Mouse (Mus musculus) heart, embryonic 16.5 days (tissue): ENCODE data around the gene 9530053A07Rik. TPM values are rescaled to one million over a fixed set of nuclear protein-coding genes. Genes with fewer than 3 reads are reported as not detected.
A peak's percentile ranks its signal among the peaks of the same experiment; 100 is the strongest.

Source experiments
- ATAC-seq: fragments of 200-750 bp; cut with Nextera tagmentation; replicated peaks from 2 replicates; pipeline ENCODE4 v1.8.0; 2017; ENCODE audit warnings: moderate number of reproducible peaks; ENCODE audit not compliant: insufficient read depth, low FRiP score; ENCODE audit errors: extremely low read depth
- H3K27ac ChIP-seq: fragments of 300-500 bp; sonication (generic); 2 replicates; pipeline ENCODE4 v1.5.1; 2014; ENCODE audit warnings: mild to moderate bottlenecking, low read length, control low read depth, moderate library complexity
- H3K27me3 ChIP-seq: fragments of 300-500 bp; sonication (generic); 2 replicates; pipeline ENCODE4 v1.6.1; 2014; ENCODE audit warnings: low read length, mixed read lengths; ENCODE audit not compliant: control insufficient read depth, insufficient read depth
- H3K36me3 ChIP-seq: fragments of 300-500 bp; sonication (generic); 2 replicates; pipeline ENCODE4 v1.6.1; 2014; ENCODE audit not compliant: control insufficient read depth, insufficient read depth
- H3K4me1 ChIP-seq: fragments of 300-500 bp; sonication (generic); 2 replicates; pipeline ENCODE4 v1.6.1; 2014; ENCODE audit warnings: low read length, mixed read lengths; ENCODE audit not compliant: control insufficient read depth, insufficient read depth
- H3K4me2 ChIP-seq: fragments of 300-500 bp; sonication (generic); 2 replicates; pipeline ENCODE4 v1.6.1; 2014; ENCODE audit warnings: low read depth, mild to moderate bottlenecking, control low read depth, low read length
- H3K4me3 ChIP-seq: fragments of 300-500 bp; sonication (generic); 2 replicates; pipeline ENCODE4 v1.5.1; 2014; ENCODE audit warnings: mild to moderate bottlenecking, control low read depth, low read length
- H3K9ac ChIP-seq: fragments of 300-500 bp; sonication (generic); 2 replicates; pipeline ENCODE4 v1.6.1; 2014; ENCODE audit warnings: low read length, control low read depth
- H3K9me3 ChIP-seq: fragments of 300-500 bp; sonication (generic); replicated peaks from 2 replicates; pipeline ENCODE4 v1.6.1; 2016; ENCODE audit warnings: low read length; ENCODE audit not compliant: control insufficient read depth
- WGBS: fragments of 180-500 bp; shearing (Covaris S2); extraction: QIAGEN DNeasy Blood & Tissue Kit; methylation state at CpG from one replicate; pipeline ENCODE4 v1.1.7; 2014; 5-methylcytosine and 5-hydroxymethylcytosine counted together
- polyA plus RNA-seq: library from polyadenylated mRNA; unstranded; fragments of >200 nt; fragmentation: Nextera tagmentation; extraction: Ambion mirVana; gene quantifications from 2 replicates; pipeline ENCODE4 v1.2.1, GENCODE M21; 2015

The 9530053A07Rik gene
- polyA plus RNA-seq, 1 experiment from 2014 or later = 0.12 TPM

DNA sequence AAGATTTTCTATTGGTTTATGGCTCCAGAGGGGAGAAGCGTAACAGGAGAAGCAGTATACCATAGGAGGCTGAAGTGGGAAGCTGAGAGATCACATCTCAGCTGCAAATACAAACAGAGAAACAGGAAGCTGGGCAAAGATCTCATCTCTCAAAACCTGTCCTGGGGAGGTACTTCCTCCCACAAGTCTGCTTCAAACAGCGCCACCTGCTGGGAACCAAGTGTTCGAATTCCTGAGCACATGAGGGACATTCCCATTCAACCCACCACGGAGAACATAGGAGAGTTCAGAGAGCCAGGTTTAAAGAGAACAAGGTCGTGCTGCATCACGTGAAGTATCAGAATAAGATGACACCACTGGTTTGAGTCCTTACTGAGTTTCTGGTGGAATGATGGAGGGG is 36.1 kb downstream of the 9530053A07Rik start:
- Histone ChIP-seq H3K4me1 (peaks cover 9% of the 10 kb centered on the region), H3K27ac (no peak overlapping the region), H3K27me3 (no peaks in the 10 kb centered on the region), H3K4me3 (no peak overlapping the region), H3K9ac (no peak overlapping the region), H3K9me3 (peaks cover 5% of the 10 kb centered on the region; the same call in 1 of the 2 replicates), H3K4me2 (no peak overlapping the region), H3K36me3 (no peaks in the 10 kb centered on the region)
- ATAC-seq = no peak
- WGBS = 76% methylated on average over 6 of the region's 6 CpGs

DNA sequence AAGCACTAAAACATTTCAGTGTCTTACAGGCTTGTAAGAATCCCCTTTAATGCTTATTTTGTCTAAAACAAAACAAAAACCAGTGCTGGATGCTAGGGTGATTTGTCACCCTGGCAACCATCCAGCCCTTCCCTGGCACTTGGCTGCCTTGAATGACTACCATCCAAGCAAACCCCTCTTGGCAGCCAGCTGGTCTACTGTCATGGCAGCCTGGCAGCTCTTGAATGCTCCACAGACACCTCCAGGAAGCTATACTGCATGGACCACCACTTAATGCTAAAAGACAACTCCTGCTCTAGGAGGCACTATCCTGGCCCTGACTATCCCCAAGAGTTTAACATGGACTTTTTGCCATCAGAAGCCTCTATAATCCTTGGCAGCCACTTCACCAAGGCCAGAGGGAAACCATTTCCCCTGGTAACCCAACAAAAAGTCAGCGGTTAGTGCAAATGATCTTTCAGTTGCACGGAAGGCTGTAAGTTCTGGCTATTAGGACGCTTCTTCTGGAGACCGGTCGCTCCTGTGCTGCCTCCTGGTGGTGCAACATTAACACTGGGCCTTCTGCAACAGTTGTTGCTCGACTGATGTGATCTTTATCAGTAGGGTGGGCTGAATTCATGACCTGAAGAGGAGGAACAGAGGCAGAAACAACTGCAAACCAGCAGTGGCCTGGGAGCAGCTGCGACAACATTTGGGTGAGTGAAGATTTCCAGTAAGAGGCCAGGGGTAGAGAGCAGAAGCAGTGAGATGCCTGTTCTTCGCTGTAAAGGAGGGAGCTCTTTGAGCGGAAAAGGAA is 39.3 kb downstream of the 9530053A07Rik start:
- Histone ChIP-seq H3K4me3 (peak overlapping the region; percentile 79), H3K36me3 (no peaks in the 10 kb centered on the region), H3K9me3 (peaks cover 5% of the 10 kb centered on the region; the same call in 1 of the 2 replicates), H3K4me2 (peak overlapping the region; percentile 97), H3K27me3 (no peaks in the 10 kb centered on the region), H3K4me1 (peaks cover 24% of the 10 kb centered on the region), H3K9ac (peak overlapping the region; percentile 79), H3K27ac (peak overlapping the region; percentile 85)
- no peak for ATAC-seq
- 9% methylated on average over 9 of the region's 9 CpGs for WGBS

DNA sequence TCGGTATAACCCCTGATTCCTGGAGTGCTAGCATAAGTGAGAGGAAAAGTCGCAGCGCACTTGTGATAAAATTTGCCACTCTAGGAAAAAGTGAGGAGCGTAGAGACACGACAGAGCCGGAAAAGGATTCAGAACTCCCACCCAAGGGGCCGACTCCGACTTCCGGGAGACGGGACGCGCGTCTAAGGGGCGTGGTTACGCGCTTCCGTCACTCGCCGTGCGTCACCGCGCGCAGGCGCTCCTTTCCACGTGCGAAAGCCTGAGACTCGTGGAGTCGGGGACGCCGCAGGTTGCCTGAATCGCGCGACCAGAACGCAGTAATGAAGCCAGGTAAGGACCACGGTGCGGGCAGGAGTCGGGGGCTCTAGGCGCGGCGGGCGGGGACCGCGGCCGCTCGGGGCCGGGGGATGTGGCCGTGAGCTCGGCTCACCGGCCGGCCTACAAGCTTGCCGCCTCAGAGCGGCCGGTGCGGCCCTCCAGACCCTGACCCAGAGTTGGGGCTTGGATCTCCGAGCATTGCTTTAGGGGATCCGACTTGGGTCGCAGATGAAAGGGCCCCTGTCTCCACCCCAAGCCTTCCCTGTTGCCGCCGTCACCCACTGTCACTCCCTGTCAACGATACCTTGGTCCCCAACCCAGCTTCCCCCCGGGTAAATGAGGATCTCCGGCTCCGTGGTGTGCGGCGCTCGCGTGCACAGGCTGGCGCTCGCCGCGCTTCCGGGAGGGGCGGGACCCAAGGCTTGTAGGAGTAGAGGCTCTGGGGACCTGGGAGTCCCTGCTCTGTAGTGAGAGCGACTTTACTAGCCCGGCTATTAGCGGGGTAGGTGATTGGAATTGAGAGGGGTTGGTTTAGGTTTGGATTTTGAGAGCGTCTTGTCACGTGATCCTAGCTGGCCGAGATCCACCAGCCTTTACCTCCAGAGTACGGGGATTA is 40.5 kb downstream of the 9530053A07Rik start, which contains the start of gene Fbl:
Fbl (plus strand) TSS at position 222 of the 934 bp plus-strand sequence.
- Histone ChIP-seq H3K36me3 (no peaks in the 10 kb centered on the region), H3K9ac (peak within 1 kb of the TSS; percentile 79), H3K4me2 (peak within 1 kb of the TSS; percentile 97), H3K27me3 (no peaks in the 10 kb centered on the region), H3K27ac (peak within 1 kb of the TSS; percentile 85), H3K9me3 (peaks cover 5% of the 10 kb centered on the region; the same call in 1 of the 2 replicates), H3K4me1 (peaks cover 24% of the 10 kb centered on the region), H3K4me3 (peak within 1 kb of the TSS; percentile 79)
- peak; percentile 93 for ATAC-seq
- WGBS = under 1% methylated on average over 80 of the region's 80 CpGs

DNA sequence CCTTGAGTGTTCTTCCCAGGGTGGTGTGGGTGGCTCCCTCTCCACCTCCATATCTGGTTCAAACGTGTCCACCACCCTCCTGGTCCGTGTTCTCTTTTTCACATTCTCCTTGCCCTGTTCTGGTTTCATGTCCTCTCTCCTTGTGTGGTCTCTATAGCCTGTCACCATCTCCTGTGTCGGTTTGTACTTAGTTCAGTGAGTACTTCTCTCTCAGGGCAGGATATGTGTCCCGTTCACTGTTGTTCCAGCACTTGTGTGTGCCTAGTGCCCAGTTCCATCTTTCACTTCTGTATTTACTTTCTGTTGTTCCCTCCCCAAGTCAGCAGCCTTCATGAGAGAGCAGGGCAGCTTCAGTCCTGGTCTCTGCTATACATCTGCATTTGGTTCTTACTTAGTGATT is 46.1 kb downstream of the 9530053A07Rik start:
- ATAC-seq = no peak
- Histone ChIP-seq H3K9ac (no peak overlapping the region), H3K4me3 (no peak overlapping the region), H3K27ac (no peak overlapping the region), H3K36me3 (peaks cover 32% of the 10 kb centered on the region), H3K9me3 (no peaks in the 10 kb centered on the region), H3K27me3 (no peaks in the 10 kb centered on the region), H3K4me1 (peaks cover 16% of the 10 kb centered on the region), H3K4me2 (no peak overlapping the region)
- WGBS = 87% methylated on average over 4 of the region's 4 CpGs

DNA sequence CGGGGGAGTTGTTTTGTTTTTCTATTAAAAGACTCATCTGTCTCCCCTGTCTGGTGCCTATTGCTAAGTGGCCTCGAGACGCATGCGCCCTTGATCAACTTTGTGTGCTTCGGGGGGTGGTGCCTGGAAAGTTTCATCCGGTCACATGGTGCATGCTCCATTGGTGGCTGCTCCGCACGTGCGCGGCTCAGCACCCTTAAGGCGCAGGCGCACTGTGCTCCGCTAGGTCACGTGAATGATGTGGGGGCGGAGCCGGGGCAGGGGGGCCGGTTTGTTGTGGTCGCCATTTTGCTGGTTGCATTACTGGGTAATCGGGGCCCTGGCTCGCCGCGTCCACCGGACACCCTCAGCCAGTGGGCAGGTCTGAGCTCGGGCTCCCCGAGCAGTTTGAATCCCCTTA is 50.0 kb downstream of the 9530053A07Rik start, which contains the start of gene Dyrk1b:
Dyrk1b (plus strand) TSS at position 242 of the 400 bp plus-strand sequence.
- Histone ChIP-seq H3K36me3 (peaks cover 57% of the 10 kb centered on the region), H3K9ac (peak within 1 kb of the TSS; percentile 78), H3K27me3 (no peaks in the 10 kb centered on the region), H3K9me3 (no peaks in the 10 kb centered on the region), H3K27ac (peak within 1 kb of the TSS; percentile 85), H3K4me2 (peak within 1 kb of the TSS; percentile 68), H3K4me1 (peaks cover 6% of the 10 kb centered on the region), H3K4me3 (peak within 1 kb of the TSS; percentile 89)
- peak; percentile 91 for ATAC-seq
- WGBS = under 1% methylated on average over 25 of the region's 25 CpGs

DNA sequence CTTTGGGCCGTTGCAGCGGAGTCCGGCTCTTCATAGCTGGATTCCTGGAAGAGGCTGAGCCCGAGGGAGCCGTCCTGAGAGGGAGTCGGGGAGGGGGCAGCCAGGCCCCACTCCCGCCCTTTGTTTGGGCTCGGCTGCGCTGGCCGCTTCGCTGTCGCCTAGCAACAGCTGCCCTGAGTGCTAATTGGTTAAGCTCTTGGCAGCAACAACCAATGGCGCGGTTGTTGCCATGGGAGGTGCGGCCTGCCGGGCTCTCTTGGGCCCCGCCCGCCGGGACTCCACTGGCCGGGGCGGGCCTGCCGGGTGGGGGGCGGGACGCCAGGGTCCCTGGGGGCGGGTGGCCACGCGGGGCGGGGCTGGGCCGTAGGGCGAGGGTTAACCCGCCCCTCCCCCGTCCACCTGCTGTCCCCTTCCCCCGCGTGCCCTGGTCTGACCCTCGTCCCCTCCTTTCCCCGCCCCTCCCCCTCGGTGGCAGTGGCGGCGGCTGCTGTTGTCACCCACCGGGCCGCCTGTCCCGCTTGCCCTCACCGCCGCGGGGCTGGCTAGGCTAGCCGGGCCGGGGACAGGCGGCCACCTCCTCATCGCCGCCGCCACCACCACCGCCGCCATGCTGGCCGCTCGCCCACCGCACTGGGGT is 50.6 kb downstream of the 9530053A07Rik start:
- Histone ChIP-seq H3K36me3 (peaks cover 63% of the 10 kb centered on the region), H3K9me3 (no peaks in the 10 kb centered on the region), H3K9ac (peak overlapping the region; percentile 78), H3K4me2 (peak overlapping the region; percentile 68), H3K4me1 (peaks cover 6% of the 10 kb centered on the region), H3K4me3 (peak overlapping the region; percentile 89), H3K27ac (peak overlapping the region; percentile 85), H3K27me3 (no peaks in the 10 kb centered on the region)
- under 1% methylated on average over 44 of the region's 56 CpGs for WGBS
- ATAC-seq = peak; percentile 95

DNA sequence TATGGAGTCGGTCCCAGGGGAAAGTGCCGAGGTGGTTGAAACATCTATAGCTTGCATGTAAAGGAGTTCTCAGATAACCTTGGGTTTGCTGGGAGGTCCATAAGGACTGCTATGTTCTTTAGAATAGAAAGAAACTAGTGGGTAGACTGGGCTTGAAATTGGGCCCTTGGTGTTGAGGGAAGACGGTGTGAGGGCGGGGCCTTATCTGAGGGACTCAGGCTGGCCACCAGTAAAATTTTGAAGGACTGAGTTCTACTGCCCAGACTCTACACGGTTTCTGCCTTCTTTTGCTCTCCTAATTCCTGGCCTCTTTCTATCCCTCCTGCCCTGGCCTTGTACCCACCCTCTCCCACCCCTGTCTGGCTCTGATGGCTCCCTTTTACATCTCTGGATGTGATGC is 51.6 kb downstream of the 9530053A07Rik start:
- peak overlapping the region; percentile 78 for H3K9ac ChIP-seq
- WGBS = 75% methylated on average over 5 of the region's 5 CpGs
- H3K27ac ChIP-seq = no peak overlapping the region

DNA sequence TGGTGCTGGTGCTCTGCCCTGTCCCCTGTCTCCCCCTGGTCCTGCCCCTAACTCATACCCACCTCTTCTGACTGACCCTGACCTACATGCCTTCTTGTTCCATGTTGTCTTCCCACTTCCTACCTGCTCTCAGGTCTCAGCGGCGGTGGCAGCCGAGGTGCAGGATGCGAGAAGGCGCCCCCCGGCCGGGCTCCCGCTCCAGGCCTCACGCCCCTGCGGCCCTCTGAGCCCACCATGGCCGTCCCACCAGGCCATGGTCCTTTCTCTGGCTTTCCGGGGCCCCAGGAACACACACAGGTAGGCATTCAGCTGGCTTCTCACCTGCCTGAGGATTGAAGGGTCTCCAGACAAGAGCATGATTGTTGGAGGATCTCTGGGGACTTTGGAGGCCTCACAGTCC is 52.1 kb downstream of the 9530053A07Rik start:
- Histone ChIP-seq H3K4me2 (no peak overlapping the region), H3K27me3 (no peaks in the 10 kb centered on the region), H3K9me3 (no peaks in the 10 kb centered on the region), H3K9ac (no peak overlapping the region), H3K4me1 (peaks cover 6% of the 10 kb centered on the region), H3K4me3 (no peak overlapping the region), H3K27ac (no peak overlapping the region), H3K36me3 (peaks cover 67% of the 10 kb centered on the region)
- ATAC-seq = no peak
- WGBS = 96% methylated on average over 12 of the region's 12 CpGs

More for the DNA sequence above, 51.6 kb downstream of the 9530053A07Rik start:
- peaks cover 6% of the 10 kb centered on the region for H3K4me1 ChIP-seq
- peak overlapping the region; percentile 89 for H3K4me3 ChIP-seq
- no peaks in the 10 kb centered on the region for H3K9me3 ChIP-seq
- H3K36me3 ChIP-seq = peaks cover 67% of the 10 kb centered on the region
- H3K27me3 ChIP-seq = no peaks in the 10 kb centered on the region
- no peak for ATAC-seq
- peak overlapping the region; percentile 68 for H3K4me2 ChIP-seq
